Mouse (Mus musculus): Measurements from ENCODE around the gene Trim27. TPM values are rescaled to one million over a fixed set of nuclear protein-coding genes. Genes with fewer than 3 reads are reported as not detected.

The Trim27 gene
- polyA plus RNA-seq, 1 experiment from 2014 or later: 84.3 TPM

DNA sequence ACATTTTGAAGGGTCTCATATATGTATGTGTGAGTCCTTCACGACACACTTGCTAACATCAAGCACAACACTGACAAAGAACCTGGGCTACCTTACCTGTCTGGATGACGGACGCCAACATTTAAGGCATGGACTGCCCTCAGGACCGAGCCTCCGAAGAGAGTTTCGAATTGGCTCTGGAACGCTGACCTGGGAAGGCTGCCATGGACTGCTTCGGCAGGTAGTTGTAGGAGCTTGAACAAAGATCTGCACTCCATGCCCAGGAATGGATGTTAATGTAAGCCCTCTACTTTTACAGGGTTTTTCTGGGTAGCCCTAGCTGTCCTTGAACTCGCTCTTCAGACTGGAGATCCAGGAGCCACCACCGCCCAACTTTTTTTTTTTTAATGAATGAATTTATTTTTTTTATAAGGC lies 44.0 kb downstream of the Trim27 start:
- Histone ChIP-seq H3K4me1 (ENCODE audit: control insufficient read depth, insufficient read depth, low read length) (0 out of 2 replicates have a peak, but pooled peaks cover 3% of the 10 kb centered on the region), H3K4me2 (ENCODE audit: low read depth, low read length) (peak overlapping the region; percentile 83), H3K27ac (ENCODE audit: low read length) (no peak overlapping the region; the same call in 1 of the 2 replicates), H3K9me3 (replicated peaks; ENCODE audit: control insufficient read depth, low read length) (no peaks in the 10 kb centered on the region), H3K9ac (ENCODE audit: low read length) (peak overlapping the region; percentile 67), H3K4me3 (replicated peaks; ENCODE audit: low read length) (peak overlapping the region; percentile 62), H3K36me3 (ENCODE audit: control insufficient read depth, insufficient read depth, low read length) (no peaks in the 10 kb centered on the region), H3K27me3 (ENCODE audit: control insufficient read depth, insufficient read depth, low read length) (no peaks in the 10 kb centered on the region)
- no peak for ATAC-seq (ENCODE audit: insufficient read depth, low FRiP score)
- 3% methylated on average over 10 of the region's 10 CpGs for WGBS

DNA sequence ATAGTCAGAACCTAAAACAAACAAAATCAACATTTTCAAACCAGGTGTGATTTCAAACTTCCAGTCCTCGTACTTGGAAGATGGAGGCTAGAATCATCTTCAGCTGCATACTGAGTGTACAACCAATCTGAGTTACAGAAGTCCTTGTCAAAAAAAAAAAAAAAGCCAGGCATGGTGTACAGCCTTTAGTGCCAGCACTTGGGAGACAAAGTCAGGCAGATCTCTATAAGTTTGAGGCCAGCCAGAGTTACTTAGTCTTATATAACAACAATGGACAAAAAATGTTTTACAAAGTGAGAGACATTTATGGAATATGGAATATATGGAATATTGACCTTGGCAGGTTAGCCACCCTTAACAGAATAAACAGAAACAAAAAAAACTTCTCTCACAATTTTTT lies 45.1 kb downstream of the Trim27 start:
- H3K4me1 ChIP-seq (ENCODE audit: control insufficient read depth, insufficient read depth, low read length): 0 out of 2 replicates have a peak, but pooled peaks cover 3% of the 10 kb centered on the region
- H3K27me3 ChIP-seq (ENCODE audit: control insufficient read depth, insufficient read depth, low read length): no peaks in the 10 kb centered on the region
- H3K9me3 ChIP-seq (replicated peaks; ENCODE audit: control insufficient read depth, low read length): no peaks in the 10 kb centered on the region
- 70% methylated on average over 1 of the region's 1 CpGs for WGBS
- no peak overlapping the region for H3K4me3 ChIP-seq (replicated peaks; ENCODE audit: low read length)
- no peak overlapping the region for H3K27ac ChIP-seq (ENCODE audit: low read length)
- H3K36me3 ChIP-seq (ENCODE audit: control insufficient read depth, insufficient read depth, low read length): no peaks in the 10 kb centered on the region
- no peak overlapping the region for H3K4me2 ChIP-seq (ENCODE audit: low read depth, low read length)
- H3K9ac ChIP-seq (ENCODE audit: low read length): no peak overlapping the region
- no peak for ATAC-seq (ENCODE audit: insufficient read depth, low FRiP score)

DNA sequence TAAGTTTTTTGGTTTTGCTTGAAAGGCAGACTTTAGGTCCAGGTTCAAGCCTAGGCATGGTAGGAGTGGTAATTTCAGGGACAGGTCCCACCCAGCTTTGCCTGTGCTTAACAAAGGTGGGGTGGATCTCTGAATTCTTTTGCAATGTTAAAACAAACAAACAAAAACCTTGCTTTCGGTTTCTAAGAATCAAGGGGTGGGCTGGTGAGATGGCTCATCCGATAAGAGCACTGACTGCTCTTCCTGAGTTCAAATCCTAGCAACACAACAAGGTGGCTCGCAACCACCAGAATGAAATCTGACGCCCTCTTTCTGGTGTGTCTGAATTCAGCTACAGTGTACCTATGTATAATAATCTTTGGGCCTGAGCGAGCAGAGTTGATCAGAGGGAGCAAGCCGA lies 46.0 kb downstream of the Trim27 start:
- Histone ChIP-seq H3K27ac (ENCODE audit: low read length) (no peak overlapping the region), H3K36me3 (ENCODE audit: control insufficient read depth, insufficient read depth, low read length) (no peaks in the 10 kb centered on the region), H3K4me1 (ENCODE audit: control insufficient read depth, insufficient read depth, low read length) (0 out of 2 replicates have a peak, but pooled peaks cover 3% of the 10 kb centered on the region), H3K4me3 (replicated peaks; ENCODE audit: low read length) (no peak overlapping the region), H3K9me3 (replicated peaks; ENCODE audit: control insufficient read depth, low read length) (no peaks in the 10 kb centered on the region), H3K4me2 (ENCODE audit: low read depth, low read length) (no peak overlapping the region), H3K27me3 (ENCODE audit: control insufficient read depth, insufficient read depth, low read length) (no peaks in the 10 kb centered on the region), H3K9ac (ENCODE audit: low read length) (no peak overlapping the region)
- ATAC-seq (ENCODE audit: insufficient read depth, low FRiP score): no peak
- 64% methylated on average over 6 of the region's 6 CpGs for WGBS

DNA sequence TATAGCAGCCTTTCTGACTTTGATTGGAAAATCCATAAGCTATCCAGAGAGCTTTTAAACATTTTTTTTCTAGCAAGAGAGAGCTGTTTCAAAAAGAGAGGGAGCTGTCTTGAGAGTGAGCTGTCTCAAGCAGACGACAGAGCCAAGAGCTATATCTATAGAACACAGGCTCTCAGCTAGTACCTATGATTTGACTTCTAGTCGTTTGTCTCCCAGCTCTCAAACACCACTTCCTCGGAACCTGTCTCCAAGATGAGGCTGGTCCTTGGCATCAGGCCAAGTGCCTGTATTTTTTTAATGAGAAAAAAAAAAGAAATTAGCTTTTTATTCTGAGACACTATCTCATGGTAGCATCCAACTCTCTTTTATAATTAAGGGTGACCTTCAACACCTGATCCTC lies 46.8 kb downstream of the Trim27 start:
- 44% methylated on average over 3 of the region's 3 CpGs for WGBS
- no peaks in the 10 kb centered on the region for H3K27me3 ChIP-seq (ENCODE audit: control insufficient read depth, insufficient read depth, low read length)
- no peaks in the 10 kb centered on the region for H3K9me3 ChIP-seq (replicated peaks; ENCODE audit: control insufficient read depth, low read length)
- H3K4me2 ChIP-seq (ENCODE audit: low read depth, low read length): no peak overlapping the region
- 0 out of 2 replicates have a peak, but pooled peaks cover 3% of the 10 kb centered on the region for H3K4me1 ChIP-seq (ENCODE audit: control insufficient read depth, insufficient read depth, low read length)
- no peak overlapping the region for H3K27ac ChIP-seq (ENCODE audit: low read length)
- no peak overlapping the region for H3K9ac ChIP-seq (ENCODE audit: low read length)
- no peaks in the 10 kb centered on the region for H3K36me3 ChIP-seq (ENCODE audit: control insufficient read depth, insufficient read depth, low read length)
- ATAC-seq (ENCODE audit: insufficient read depth, low FRiP score): no peak
- H3K4me3 ChIP-seq (replicated peaks; ENCODE audit: low read length): no peak overlapping the region

DNA sequence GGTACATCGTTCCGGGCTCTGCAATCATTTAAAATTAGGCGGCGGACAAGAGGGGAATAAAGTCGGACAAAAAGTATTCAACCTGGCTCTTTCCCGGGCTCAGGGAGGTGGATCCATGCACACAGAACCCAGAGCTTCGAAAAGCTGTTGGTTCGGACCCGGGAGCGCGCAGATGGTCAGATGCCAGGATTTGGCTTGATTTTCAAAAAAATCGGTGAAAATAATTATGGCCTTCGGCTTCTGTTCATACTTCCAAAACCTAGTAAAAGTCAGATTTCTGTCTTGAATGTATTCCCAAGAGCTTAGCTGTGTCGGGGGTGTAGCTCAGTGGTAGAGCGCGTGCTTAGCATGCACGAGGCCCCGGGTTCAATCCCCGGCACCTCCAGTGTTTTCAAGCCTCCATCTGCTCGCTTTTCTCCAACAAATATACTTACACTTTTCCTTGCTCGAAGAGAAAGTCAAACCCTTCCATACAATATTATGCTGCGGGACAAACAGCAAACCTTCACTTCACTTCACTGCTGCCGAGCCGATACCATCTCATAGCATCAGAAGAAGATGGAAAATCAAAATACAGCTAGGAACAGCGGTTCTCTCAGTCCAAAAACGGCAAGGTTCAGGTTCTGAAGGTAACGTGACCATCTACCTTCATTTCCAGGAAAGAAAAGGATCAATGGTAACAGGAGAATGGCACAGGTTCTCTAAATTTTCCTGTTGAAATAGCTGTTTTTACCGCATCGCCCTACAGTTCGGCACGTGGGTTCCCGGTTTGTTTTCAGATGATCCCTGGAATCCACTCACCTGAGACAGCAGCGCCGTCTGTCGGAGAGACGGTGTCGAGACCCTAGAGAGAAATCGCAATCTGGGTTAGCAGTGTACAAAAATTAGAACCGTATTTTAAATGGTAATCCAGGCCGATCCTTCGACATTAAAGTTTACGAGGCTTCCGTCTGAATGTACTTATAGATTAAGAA lies 54.8 kb downstream of the Trim27 start:
- Histone ChIP-seq H3K4me1 (ENCODE audit: control insufficient read depth, insufficient read depth, low read length) (no peaks in the 10 kb centered on the region), H3K36me3 (ENCODE audit: control insufficient read depth, insufficient read depth, low read length) (no peaks in the 10 kb centered on the region), H3K9ac (ENCODE audit: low read length) (peak overlapping the region; percentile 61), H3K4me2 (ENCODE audit: low read depth, low read length) (peak overlapping the region; percentile 90), H3K9me3 (replicated peaks; ENCODE audit: control insufficient read depth, low read length) (no peaks in the 10 kb centered on the region; the same call in 1 of the 2 replicates), H3K4me3 (replicated peaks; ENCODE audit: low read length) (peak overlapping the region; percentile 59), H3K27ac (ENCODE audit: low read length) (no peak overlapping the region), H3K27me3 (ENCODE audit: control insufficient read depth, insufficient read depth, low read length) (no peaks in the 10 kb centered on the region)
- peak; percentile 95 for ATAC-seq (ENCODE audit: insufficient read depth, low FRiP score)
- under 1% methylated on average over 43 of the region's 43 CpGs for WGBS

DNA sequence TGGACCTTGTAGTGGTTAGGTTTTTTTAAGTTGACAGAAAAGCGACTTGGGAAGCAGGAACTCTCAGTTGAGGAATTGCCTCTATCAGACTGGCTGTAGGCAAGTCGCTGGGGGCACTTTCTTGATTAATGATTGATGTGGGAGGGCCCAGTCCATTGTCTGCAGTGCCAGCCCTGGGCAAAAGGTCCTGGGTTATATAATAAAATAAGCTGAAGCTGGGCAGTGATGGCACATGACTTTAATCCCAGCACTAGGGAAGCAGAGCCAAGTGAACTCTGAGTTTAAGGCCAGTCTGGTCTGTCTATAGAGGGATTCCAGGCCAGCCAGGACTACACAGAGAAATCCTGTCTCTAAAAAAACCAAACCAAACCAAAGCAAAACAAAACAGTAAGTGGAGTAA lies 57.5 kb downstream of the Trim27 start:
- H3K4me3 ChIP-seq (replicated peaks; ENCODE audit: low read length): no peak overlapping the region
- no peak overlapping the region for H3K9ac ChIP-seq (ENCODE audit: low read length)
- H3K36me3 ChIP-seq (ENCODE audit: control insufficient read depth, insufficient read depth, low read length): no peaks in the 10 kb centered on the region
- no peaks in the 10 kb centered on the region for H3K4me1 ChIP-seq (ENCODE audit: control insufficient read depth, insufficient read depth, low read length)
- H3K27ac ChIP-seq (ENCODE audit: low read length): no peak overlapping the region
- no peak for ATAC-seq (ENCODE audit: insufficient read depth, low FRiP score)
- no peak overlapping the region for H3K4me2 ChIP-seq (ENCODE audit: low read depth, low read length)
- 46% methylated on average over 2 of the region's 2 CpGs for WGBS
- H3K9me3 ChIP-seq (replicated peaks; ENCODE audit: control insufficient read depth, low read length): no peaks in the 10 kb centered on the region; the same call in 1 of the 2 replicates
- H3K27me3 ChIP-seq (ENCODE audit: control insufficient read depth, insufficient read depth, low read length): no peaks in the 10 kb centered on the region

DNA sequence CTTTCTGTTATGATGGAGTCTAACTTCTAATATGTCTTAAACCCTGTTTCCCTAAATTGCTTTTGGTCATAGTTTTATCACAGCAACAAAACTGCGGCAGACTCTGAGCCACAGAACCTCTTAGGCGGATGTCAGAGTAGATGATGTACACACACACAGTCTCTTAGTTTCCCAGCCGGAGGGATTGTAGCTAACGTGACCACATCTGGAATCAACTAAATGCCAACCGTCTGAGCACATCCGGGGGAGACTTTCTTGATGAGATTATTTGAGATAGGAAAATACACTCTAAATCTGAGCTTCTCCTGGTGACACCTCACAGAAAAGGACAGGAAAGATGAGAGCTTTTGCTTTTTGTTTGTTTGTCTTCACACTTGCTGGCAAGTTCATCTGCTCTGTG lies 57.9 kb downstream of the Trim27 start:
- no peak overlapping the region for H3K27ac ChIP-seq (ENCODE audit: low read length)
- H3K4me2 ChIP-seq (ENCODE audit: low read depth, low read length): no peak overlapping the region
- H3K4me1 ChIP-seq (ENCODE audit: control insufficient read depth, insufficient read depth, low read length): no peaks in the 10 kb centered on the region
- no peaks in the 10 kb centered on the region for H3K36me3 ChIP-seq (ENCODE audit: control insufficient read depth, insufficient read depth, low read length)
- no peak for ATAC-seq (ENCODE audit: insufficient read depth, low FRiP score)
- H3K9ac ChIP-seq (ENCODE audit: low read length): no peak overlapping the region
- WGBS: 65% methylated on average over 6 of the region's 6 CpGs
- no peaks in the 10 kb centered on the region; the same call in 1 of the 2 replicates for H3K9me3 ChIP-seq (replicated peaks; ENCODE audit: control insufficient read depth, low read length)
- no peaks in the 10 kb centered on the region for H3K27me3 ChIP-seq (ENCODE audit: control insufficient read depth, insufficient read depth, low read length)
- no peak overlapping the region for H3K4me3 ChIP-seq (replicated peaks; ENCODE audit: low read length)

DNA sequence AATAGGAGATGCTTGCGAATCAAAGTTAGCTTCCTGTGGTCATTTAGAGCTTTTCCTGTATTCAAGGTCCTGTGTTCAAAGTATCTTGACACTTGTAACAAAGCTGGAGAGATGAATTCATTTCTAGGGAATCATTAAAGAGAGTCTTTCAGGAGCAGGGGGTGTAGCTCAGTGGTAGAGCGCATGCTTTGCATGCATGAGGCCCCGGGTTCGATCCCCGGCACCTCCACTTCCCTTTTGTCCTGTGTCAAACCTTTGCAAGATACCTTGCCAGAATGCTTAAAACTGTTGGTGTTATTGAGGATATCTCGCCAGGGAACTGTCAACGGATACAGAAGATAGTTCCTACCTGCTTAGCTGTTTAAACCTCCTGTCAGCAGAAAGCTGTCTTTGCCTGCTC lies 61.5 kb downstream of the Trim27 start:
- Histone ChIP-seq H3K9me3 (replicated peaks; ENCODE audit: control insufficient read depth, low read length) (no peaks in the 10 kb centered on the region; the same call in 1 of the 2 replicates), H3K27ac (ENCODE audit: low read length) (no peak overlapping the region), H3K27me3 (ENCODE audit: control insufficient read depth, insufficient read depth, low read length) (peaks cover 8% of the 10 kb centered on the region; the same call in 1 of the 2 replicates), H3K4me2 (ENCODE audit: low read depth, low read length) (no peak overlapping the region), H3K4me1 (ENCODE audit: control insufficient read depth, insufficient read depth, low read length) (no peaks in the 10 kb centered on the region), H3K9ac (ENCODE audit: low read length) (no peak overlapping the region), H3K4me3 (replicated peaks; ENCODE audit: low read length) (no peak overlapping the region), H3K36me3 (ENCODE audit: control insufficient read depth, insufficient read depth, low read length) (no peaks in the 10 kb centered on the region)
- no peak for ATAC-seq (ENCODE audit: insufficient read depth, low FRiP score)
- WGBS: 20% methylated on average over 7 of the region's 7 CpGs

DNA sequence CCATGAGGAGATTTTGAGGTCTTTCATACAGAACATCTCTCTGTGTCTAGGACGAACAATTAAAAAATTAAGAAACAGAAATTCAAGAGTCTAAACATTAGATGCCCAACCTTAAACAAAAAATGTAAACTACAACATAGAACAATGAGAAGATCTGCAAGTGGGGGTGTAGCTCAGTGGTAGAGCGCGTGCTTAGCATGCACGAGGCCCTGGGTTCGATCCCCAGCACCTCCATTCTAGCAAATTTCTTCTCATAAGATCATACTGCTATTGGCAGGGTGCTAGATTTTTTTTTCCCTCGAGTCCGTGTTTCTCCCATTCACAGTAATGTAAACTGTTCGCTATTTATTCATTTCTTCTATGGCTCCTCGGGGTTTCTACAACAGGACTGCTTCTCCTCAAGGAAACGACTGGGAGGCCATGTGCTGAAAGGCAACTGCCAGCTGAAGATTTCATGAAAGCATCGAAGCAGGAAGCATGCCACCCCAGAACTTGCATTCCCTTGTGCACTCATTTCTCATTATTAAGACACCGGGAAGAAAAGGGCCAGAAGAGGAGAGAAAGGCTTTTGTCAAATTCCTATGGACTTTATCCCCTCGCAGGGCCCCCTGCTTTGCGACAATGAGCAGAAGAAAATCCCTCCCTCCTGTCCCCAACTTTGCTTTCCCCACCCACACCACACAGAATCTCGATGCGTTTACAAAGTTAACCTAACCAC lies 63.3 kb downstream of the Trim27 start:
- ATAC-seq (ENCODE audit: insufficient read depth, low FRiP score): no peak
- peak overlapping the region; percentile 36 for H3K4me3 ChIP-seq (replicated peaks; ENCODE audit: low read length)
- peaks cover 8% of the 10 kb centered on the region; the same call in 1 of the 2 replicates for H3K27me3 ChIP-seq (ENCODE audit: control insufficient read depth, insufficient read depth, low read length)
- WGBS: 10% methylated on average over 16 of the region's 16 CpGs
- H3K9me3 ChIP-seq (replicated peaks; ENCODE audit: control insufficient read depth, low read length): no peaks in the 10 kb centered on the region
- no peaks in the 10 kb centered on the region for H3K4me1 ChIP-seq (ENCODE audit: control insufficient read depth, insufficient read depth, low read length)
- no peak overlapping the region for H3K27ac ChIP-seq (ENCODE audit: low read length)
- peak overlapping the region; percentile 56 for H3K4me2 ChIP-seq (ENCODE audit: low read depth, low read length)
- no peak overlapping the region for H3K9ac ChIP-seq (ENCODE audit: low read length)
- H3K36me3 ChIP-seq (ENCODE audit: control insufficient read depth, insufficient read depth, low read length): no peaks in the 10 kb centered on the region

Measured in stomach, embryonic 16.5 days (tissue).